Mouse (Mus musculus) kidney, adult 18-20 months (tissue): ENCODE measurements around the gene Samd5.

ENCODE experiments used
- DNase-seq: peaks from one replicate; pipeline ENCODE4 v3.0.0; 2021

Samd5 gene

GRCm38 (mm10) chr10:9648464-9648863 lies 26.5 kb downstream of the Samd5 start:
- no peak for DNase-seq

GRCm38 (mm10) chr10:9647741-9648140 lies 27.3 kb downstream of the Samd5 start:
- DNase-seq, result no peak

- DNase-seq, result no peak
These were observed 28.6 kb downstream of the Samd5 start for GRCm38 (mm10) chr10:9646391-9646790.

GRCm38 (mm10) chr10:9643531-9643930 lies 31.5 kb downstream of the Samd5 start:
- no peak for DNase-seq

GRCm38 (mm10) chr10:9642077-9642476 lies 32.9 kb downstream of the Samd5 start:
- no peak for DNase-seq

GRCm38 (mm10) chr10:9640678-9641077 lies 34.3 kb downstream of the Samd5 start:
- no peak for DNase-seq

- DNase-seq, result no peak
These were observed 35.0 kb downstream of the Samd5 start for GRCm38 (mm10) chr10:9640056-9640455.

GRCm38 (mm10) chr10:9625356-9625755 lies 49.7 kb downstream of the Samd5 start:
- no peak for DNase-seq

GRCm38 (mm10) chr10:9621926-9622688 lies 52.9 kb downstream of the Samd5 start:
- no peak for DNase-seq

- no peak for DNase-seq
These were observed 54.0 kb downstream of the Samd5 start for GRCm38 (mm10) chr10:9621055-9621454.

GRCm38 (mm10) chr10:9615009-9615408 lies 60.0 kb downstream of the Samd5 start:
- DNase-seq, result no peak

GRCm38 (mm10) chr10:9608854-9609253 lies 66.2 kb downstream of the Samd5 start:
- no peak for DNase-seq

- DNase-seq, result no peak
These were observed 67.9 kb downstream of the Samd5 start for GRCm38 (mm10) chr10:9607155-9607554.

GRCm38 (mm10) chr10:9605635-9606034 lies 69.4 kb downstream of the Samd5 start:
- no peak for DNase-seq

GRCm38 (mm10) chr10:9603290-9603689 lies 71.7 kb downstream of the Samd5 start:
- DNase-seq, result no peak

- no peak for DNase-seq
These were observed 72.2 kb downstream of the Samd5 start for GRCm38 (mm10) chr10:9602845-9603244.

- DNase-seq, result no peak
These were observed 72.6 kb downstream of the Samd5 start for GRCm38 (mm10) chr10:9602389-9602788.

- no peak for DNase-seq
These were observed 78.8 kb downstream of the Samd5 start for GRCm38 (mm10) chr10:9596228-9596627.

GRCm38 (mm10) chr10:9594666-9595065 lies 80.3 kb downstream of the Samd5 start:
- DNase-seq, result no peak

GRCm38 (mm10) chr10:9590606-9591005 lies 84.4 kb downstream of the Samd5 start:
- no peak for DNase-seq

GRCm38 (mm10) chr10:9586328-9586727 lies 88.7 kb downstream of the Samd5 start:
- DNase-seq, result no peak

GRCm38 (mm10) chr10:9579374-9579773 lies 95.6 kb downstream of the Samd5 start:
- DNase-seq, result no peak

GRCm38 (mm10) chr10:9575605-9576004 lies 99.4 kb downstream of the Samd5 start:
- DNase-seq, result peak; percentile 70

- no peak for DNase-seq
These were observed 100.9 kb downstream of the Samd5 start for GRCm38 (mm10) chr10:9574135-9574534.
